Mouse (Mus musculus) megakaryocyte-erythroid progenitor cell, adult 5 weeks (primary cell): ENCODE results near the gene Ralgps1. TPM values are rescaled to one million over a fixed set of nuclear protein-coding genes. Genes with fewer than 3 reads are reported as not detected.

Experiments used
- polyA plus RNA-seq: library from polyadenylated mRNA; stranded (reverse); fragments of >175 nt; gene quantifications from 2 replicates; pipeline ENCODE4 v1.2.3, GENCODE M21; 2012

Ralgps1 gene
- polyA plus RNA-seq, result 1.5 and 1.6 TPM in 2 replicates

GRCm38 (mm10) chr2:33370777-33371647 is at the start of gene Ralgps1:
Gene Ralgps1, minus strand, starts transcription at chr2:33371486.

GRCm38 (mm10) chr2:33215700-33216509 is 155.4 kb downstream of the Ralgps1 start, which contains the start of gene Angptl2:
Gene Angptl2, plus strand, starts transcription at chr2:33216069.

DNA sequence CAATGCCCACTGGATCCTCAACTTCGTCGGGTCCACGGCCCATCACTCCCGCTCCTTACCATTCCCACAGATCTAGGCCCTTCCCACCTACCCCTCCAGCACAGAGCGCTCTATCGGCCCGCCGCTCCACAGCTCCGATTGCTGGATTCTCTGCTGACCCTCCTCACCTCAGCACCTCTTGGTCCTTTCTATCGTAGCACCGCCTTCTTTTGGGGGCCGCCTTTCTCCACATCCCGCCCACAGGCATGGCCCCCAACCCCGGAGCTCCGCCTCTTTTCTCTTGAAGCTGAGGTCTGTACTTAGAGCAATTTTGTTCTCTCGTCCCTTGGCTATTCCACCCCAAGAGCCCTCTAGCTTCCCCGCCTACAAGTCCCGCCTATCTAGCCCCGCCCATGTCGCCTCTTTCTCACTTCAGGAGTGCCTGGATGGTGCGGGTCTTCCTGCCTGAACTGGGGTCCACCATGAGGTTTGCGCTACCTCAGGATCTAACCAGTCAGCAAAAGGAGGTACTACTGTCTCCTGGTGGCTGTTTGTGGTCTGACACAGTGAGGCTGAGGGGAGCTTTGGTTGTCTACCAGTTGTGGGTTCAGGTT is 239.7 kb downstream of the Ralgps1 start, which contains the start of gene Garnl3:
Garnl3 (minus strand) TSS at position 155 of the 593 bp plus-strand sequence.

Other genes with a start within 250 kb of the Ralgps1 start
- gene Garnl3, start 239.8 kb downstream of the Ralgps1 start, polyA plus RNA-seq, result 0.57 and 0.65 TPM in 2 replicates
- 1.2 and 2.3 TPM in 2 replicates for gene Angptl2, start 155.4 kb downstream of the Ralgps1 start, polyA plus RNA-seq
- gene Zbtb34, start 59.8 kb upstream of the Ralgps1 start, polyA plus RNA-seq, result 5.4 TPM in 2 replicates
- gene Zbtb43, start 97.1 kb upstream of the Ralgps1 start, polyA plus RNA-seq, result 2.1 and 3.9 TPM in 2 replicates